Mouse (Mus musculus) limb, embryonic 15.5 days (tissue): ENCODE measurements around the gene Klhl23. TPM values are rescaled to one million over a fixed set of nuclear protein-coding genes. Genes with fewer than 3 reads are reported as not detected.
"Not testable (repeated sequence)": the region's sequence is repeated elsewhere in the genome, so short reads cannot be mapped to it uniquely, and the experiment has no call there.

Experiments
- ATAC-seq: fragments of 200-750 bp; cut with Nextera tagmentation; 2 replicates; pipeline ENCODE4 v1.8.0; 2017; ENCODE audit warnings: low read depth, moderate TSS enrichment; ENCODE audit not compliant: insufficient number of reproducible peaks, low FRiP score, low TSS enrichment
- H3K27ac ChIP-seq: fragments of 300-500 bp; sonication (generic); 2 replicates; pipeline ENCODE4 v1.5.1; 2015; ENCODE audit warnings: moderate library complexity, mild to moderate bottlenecking, inconsistent platforms
- H3K27me3 ChIP-seq: fragments of 300-500 bp; sonication (generic); 2 replicates; pipeline ENCODE4 v1.6.1; 2015; ENCODE audit warnings: inconsistent platforms
- H3K36me3 ChIP-seq: fragments of 300-500 bp; sonication (generic); 2 replicates; pipeline ENCODE4 v1.6.1; 2015; ENCODE audit warnings: inconsistent platforms
- H3K4me1 ChIP-seq: fragments of 300-500 bp; sonication (generic); 2 replicates; pipeline ENCODE4 v1.6.1; 2015; ENCODE audit warnings: inconsistent platforms
- H3K4me2 ChIP-seq: fragments of 300-500 bp; sonication (generic); 2 replicates; pipeline ENCODE4 v1.6.1; 2015; ENCODE audit warnings: mild to moderate bottlenecking, inconsistent platforms
- H3K4me3 ChIP-seq: fragments of 300-500 bp; sonication (generic); 2 replicates; pipeline ENCODE4 v1.5.1; 2015; ENCODE audit warnings: mild to moderate bottlenecking, inconsistent platforms
- H3K9ac ChIP-seq: fragments of 300-500 bp; sonication (generic); 2 replicates; pipeline ENCODE4 v1.6.1; 2015; ENCODE audit warnings: inconsistent platforms
- H3K9me3 ChIP-seq: fragments of 300-500 bp; sonication (generic); 2 replicates; pipeline ENCODE4 v1.6.1; 2016; ENCODE audit warnings: inconsistent platforms
- WGBS: fragments of 180-500 bp; shearing (Covaris S2); methylation state at CpG from one replicate; pipeline ENCODE4 v1.1.7; 2015; 5-methylcytosine and 5-hydroxymethylcytosine counted together
- polyA plus RNA-seq: library from polyadenylated mRNA; unstranded; fragments of >200 nt; fragmentation: Nextera tagmentation; extraction: Ambion mirVana; gene quantifications from 2 replicates; pipeline ENCODE4 v1.2.1, GENCODE M21; 2015

The Klhl23 gene
- polyA plus RNA-seq, 1 experiment from 2014 or later = 25.3 TPM

GRCm38 (mm10) chr2:69811349-69811748, 10.4 kb upstream of the Klhl23 start:
- not testable (repeated sequence) for H3K36me3 ChIP-seq, H3K27me3 ChIP-seq, H3K27ac ChIP-seq, H3K4me1 ChIP-seq, H3K9ac ChIP-seq, H3K4me2 ChIP-seq, H3K4me3 ChIP-seq, ATAC-seq, H3K9me3 ChIP-seq
- 76% methylated on average over 7 of the region's 7 CpGs for WGBS

DNA sequence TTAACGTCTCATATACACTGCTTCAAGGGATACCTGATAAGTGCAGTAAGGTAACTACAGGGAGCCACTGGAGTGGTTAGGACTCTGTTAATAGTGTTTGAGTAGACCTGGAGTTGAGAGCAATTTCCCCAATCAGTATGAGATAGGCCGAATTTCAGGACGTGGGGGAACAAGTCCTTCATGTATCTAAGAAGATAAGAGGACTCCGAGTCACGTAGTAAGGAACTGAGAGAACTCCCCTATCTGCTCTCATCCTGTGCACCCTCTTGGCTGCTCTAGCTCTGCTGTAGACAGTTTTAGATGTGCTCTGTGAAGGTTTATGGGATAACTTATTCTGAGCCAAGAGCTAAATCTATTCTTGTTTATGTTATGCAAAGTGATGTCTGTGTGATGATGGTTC, 5.2 kb upstream of the Klhl23 start:
- Histone ChIP-seq H3K4me3 (no peak overlapping the region), H3K9ac (no peak overlapping the region), H3K36me3 (no peaks in the 10 kb centered on the region), H3K4me2 (no peak overlapping the region), H3K4me1 (peaks cover 2% of the 10 kb centered on the region), H3K27me3 (no peaks in the 10 kb centered on the region), H3K9me3 (no peaks in the 10 kb centered on the region), H3K27ac (no peak overlapping the region)
- WGBS = 63% methylated on average over 5 of the region's 5 CpGs
- no peak for ATAC-seq

DNA sequence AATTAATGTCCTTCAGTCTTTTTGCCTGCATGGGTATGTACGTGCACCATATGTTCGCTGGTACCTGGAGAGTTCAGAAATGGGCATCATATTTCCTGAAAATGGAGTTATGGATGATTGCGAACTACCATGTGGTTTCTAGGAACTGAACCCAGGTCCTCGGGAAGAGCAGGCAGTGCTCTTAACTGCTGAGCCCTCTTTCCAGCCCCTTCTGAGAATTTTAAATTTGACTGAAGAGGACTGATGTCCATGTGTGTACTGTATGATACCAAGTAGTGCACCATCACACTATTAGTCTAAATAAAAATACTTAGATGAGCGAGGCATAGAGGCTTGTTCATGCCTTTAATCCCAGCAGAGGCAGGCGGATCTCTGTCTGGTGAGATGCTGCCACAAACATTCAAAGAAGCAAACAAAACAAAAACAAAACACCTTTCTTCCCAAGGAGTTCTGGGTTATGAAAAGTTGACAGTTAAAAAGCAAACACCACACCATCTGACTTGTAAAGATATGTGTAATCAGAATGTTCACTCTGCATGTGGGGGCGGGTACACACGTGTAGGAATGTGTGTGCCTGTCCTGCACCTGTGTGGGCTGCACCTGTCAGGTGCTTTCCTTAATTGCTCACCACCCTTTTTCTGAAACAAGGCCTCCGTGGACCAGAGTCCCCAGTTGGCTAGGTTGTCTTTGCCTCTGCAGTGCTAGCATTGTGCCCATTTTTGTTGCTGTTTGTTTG, 3.2 kb upstream of the Klhl23 start:
- Histone ChIP-seq H3K27me3 (no peaks in the 10 kb centered on the region), H3K27ac (no peak overlapping the region), H3K4me1 (peaks cover 5% of the 10 kb centered on the region), H3K4me2 (no peak overlapping the region), H3K9ac (no peak overlapping the region), H3K4me3 (no peak overlapping the region), H3K36me3 (no peaks in the 10 kb centered on the region), H3K9me3 (no peaks in the 10 kb centered on the region)
- 74% methylated on average over 9 of the region's 9 CpGs for WGBS
- ATAC-seq = no peak

DNA sequence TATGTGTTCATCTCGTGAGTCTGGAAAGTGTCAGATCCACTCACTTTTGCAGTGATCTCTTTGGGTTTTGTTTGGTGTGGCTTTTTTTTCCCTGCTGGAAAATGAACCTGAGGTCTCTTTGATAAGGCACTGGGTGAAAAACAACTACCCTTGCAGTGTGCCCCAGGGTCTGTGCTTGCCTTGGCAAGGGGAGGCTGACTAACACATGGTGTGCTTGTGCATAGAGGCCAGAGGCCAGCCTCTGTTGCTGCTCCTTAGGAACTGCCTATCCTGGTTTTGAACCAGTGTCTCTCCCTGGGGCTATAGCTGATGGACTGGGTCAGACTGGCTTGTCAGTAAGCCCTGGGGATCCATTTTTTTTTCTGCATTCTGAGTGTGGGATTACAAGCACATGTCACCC, 1.5 kb upstream of the Klhl23 start:
- Histone ChIP-seq H3K9ac (no peak overlapping the region), H3K4me2 (no peak overlapping the region), H3K36me3 (no peaks in the 10 kb centered on the region), H3K27ac (no peak overlapping the region), H3K27me3 (no peaks in the 10 kb centered on the region), H3K4me3 (no peak overlapping the region), H3K4me1 (peaks cover 7% of the 10 kb centered on the region), H3K9me3 (no peaks in the 10 kb centered on the region)
- WGBS = 26% methylated on average over 1 of the region's 1 CpGs
- ATAC-seq = no peak

DNA sequence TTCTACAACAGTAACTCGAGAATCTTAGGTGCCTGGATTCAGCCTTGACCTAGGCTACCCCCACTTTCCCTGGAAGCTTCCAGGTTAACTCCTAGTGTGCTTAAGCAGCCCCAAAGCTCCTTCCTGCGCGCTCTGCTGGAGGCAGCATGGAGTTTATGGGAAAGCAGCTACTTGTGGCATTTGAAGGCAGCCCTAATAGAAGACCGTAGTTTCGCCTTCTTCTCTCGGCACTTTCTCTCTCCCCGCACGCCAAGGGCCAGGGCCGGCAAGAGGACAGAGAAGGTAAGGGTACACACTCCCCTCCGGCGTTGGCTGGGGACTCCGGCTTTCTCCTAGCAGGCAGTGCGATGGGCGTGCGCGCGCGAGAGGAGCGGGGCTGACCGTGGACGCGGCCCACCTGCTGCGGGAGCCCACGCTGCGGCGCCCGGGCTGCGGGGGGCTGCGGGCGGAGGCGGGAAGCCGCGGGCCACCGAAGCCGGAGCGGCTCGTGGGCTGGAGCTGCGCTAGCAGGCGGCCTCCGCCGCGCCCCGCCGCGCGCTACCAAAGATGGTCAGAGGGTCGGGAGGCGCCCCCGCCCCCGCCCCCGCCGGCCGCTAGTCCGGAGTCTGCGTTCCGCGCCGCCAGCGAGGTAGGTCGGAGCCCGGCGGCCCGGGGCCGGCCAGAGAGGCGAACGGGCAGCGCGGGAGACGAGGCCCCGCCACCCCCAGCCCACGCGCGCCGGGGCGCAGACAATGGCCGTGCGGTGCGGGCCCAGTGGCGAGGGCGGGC, 801 bp downstream of the Klhl23 start:
- peaks cover 7% of the 10 kb centered on the region; the same call in 1 of the 2 replicates for H3K36me3 ChIP-seq
- H3K4me2 ChIP-seq = peak overlapping the region; percentile 70
- peak overlapping the region; percentile 85 for H3K4me3 ChIP-seq
- H3K27ac ChIP-seq = peak overlapping the region; percentile 94
- under 1% methylated on average over 74 of the region's 80 CpGs for WGBS
- H3K9me3 ChIP-seq = no peaks in the 10 kb centered on the region
- peak; percentile 79 for ATAC-seq
- H3K4me1 ChIP-seq = peaks cover 7% of the 10 kb centered on the region
- H3K27me3 ChIP-seq = no peaks in the 10 kb centered on the region
- H3K9ac ChIP-seq = peak overlapping the region; percentile 86

DNA sequence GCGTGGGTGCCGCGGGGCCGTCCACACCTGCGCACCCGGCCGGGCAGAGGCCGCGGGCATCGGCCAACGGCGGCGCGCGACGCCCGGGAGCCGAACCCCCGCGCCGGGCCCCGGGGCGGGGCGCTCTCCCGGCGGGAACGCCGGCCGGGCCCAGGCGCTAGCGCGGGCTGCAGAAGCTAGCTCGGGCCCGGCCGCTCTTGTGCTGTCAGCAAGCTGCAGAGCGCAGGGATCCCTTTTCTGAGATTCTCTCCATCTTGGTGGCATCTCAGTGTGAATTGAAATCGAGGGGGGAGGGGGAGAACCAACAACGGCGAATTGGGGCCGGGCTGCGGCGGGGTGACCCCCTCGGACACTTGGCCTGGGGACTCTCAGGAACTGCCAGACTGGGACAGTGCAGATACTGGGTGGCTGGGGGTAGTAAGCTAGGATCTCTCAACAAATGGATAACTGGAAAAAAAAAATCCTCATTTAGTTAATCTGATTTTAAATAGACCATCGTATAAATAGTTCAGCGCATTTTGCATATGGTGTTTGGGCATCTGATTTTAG, 1.5 kb downstream of the Klhl23 start:
- WGBS = 2% methylated on average over 44 of the region's 45 CpGs
- H3K4me1 ChIP-seq = peaks cover 7% of the 10 kb centered on the region
- peak overlapping the region; percentile 85 for H3K4me3 ChIP-seq
- peak overlapping the region; percentile 70 for H3K4me2 ChIP-seq
- H3K9me3 ChIP-seq = no peaks in the 10 kb centered on the region
- H3K9ac ChIP-seq = peak overlapping the region; percentile 86
- peak overlapping the region; percentile 94 for H3K27ac ChIP-seq
- no peaks in the 10 kb centered on the region for H3K27me3 ChIP-seq
- peak; percentile 67 for ATAC-seq
- peaks cover 8% of the 10 kb centered on the region; the same call in 1 of the 2 replicates for H3K36me3 ChIP-seq

GRCm38 (mm10) chr2:69825898-69826297, 4.2 kb downstream of the Klhl23 start:
- no peak for ATAC-seq
- 87% methylated on average over 10 of the region's 10 CpGs for WGBS
- no peaks in the 10 kb centered on the region for H3K9me3 ChIP-seq
- no peaks in the 10 kb centered on the region for H3K27me3 ChIP-seq
- no peak overlapping the region for H3K4me3 ChIP-seq
- H3K9ac ChIP-seq = no peak overlapping the region
- peaks cover 32% of the 10 kb centered on the region for H3K36me3 ChIP-seq
- H3K4me2 ChIP-seq = no peak overlapping the region
- peaks cover 7% of the 10 kb centered on the region for H3K4me1 ChIP-seq
- no peak overlapping the region for H3K27ac ChIP-seq

GRCm38 (mm10) chr2:69826380-69826779, 4.6 kb downstream of the Klhl23 start:
- H3K9me3 ChIP-seq = no peaks in the 10 kb centered on the region
- no peak overlapping the region for H3K9ac ChIP-seq
- no peak overlapping the region for H3K4me2 ChIP-seq
- H3K36me3 ChIP-seq = peaks cover 37% of the 10 kb centered on the region
- no peak overlapping the region for H3K4me3 ChIP-seq
- no peak for ATAC-seq
- no peaks in the 10 kb centered on the region for H3K27me3 ChIP-seq
- peaks cover 7% of the 10 kb centered on the region for H3K4me1 ChIP-seq
- WGBS = 83% methylated on average over 2 of the region's 2 CpGs
- no peak overlapping the region for H3K27ac ChIP-seq

DNA sequence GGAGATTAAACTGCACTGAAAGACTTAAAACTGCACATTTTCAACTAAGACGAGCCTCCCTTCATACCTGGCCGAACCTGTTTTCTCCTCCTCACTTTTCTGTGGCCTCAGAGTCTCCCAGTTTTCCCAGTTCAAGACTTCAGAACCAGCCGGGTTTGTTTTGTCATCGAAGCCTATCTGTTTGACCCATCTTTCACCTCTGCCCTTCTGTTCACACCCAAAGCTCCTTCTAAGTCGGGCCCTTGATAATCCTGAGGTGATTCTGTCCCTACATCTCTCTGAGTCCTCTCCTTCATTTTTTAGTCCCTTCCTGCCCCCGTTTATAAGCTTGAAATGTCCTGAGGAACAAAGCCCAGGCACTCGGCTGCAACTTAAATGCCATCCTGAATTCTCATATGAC, 6.3 kb downstream of the Klhl23 start:
- no peak for ATAC-seq
- H3K9ac ChIP-seq = no peak overlapping the region
- peaks cover 44% of the 10 kb centered on the region for H3K36me3 ChIP-seq
- 34% methylated on average over 7 of the region's 7 CpGs for WGBS
- 0 out of 2 replicates have a peak, but pooled peaks cover 3% of the 10 kb centered on the region for H3K4me1 ChIP-seq
- H3K4me3 ChIP-seq = no peak overlapping the region
- H3K9me3 ChIP-seq = no peaks in the 10 kb centered on the region
- no peak overlapping the region for H3K27ac ChIP-seq
- H3K4me2 ChIP-seq = no peak overlapping the region
- no peaks in the 10 kb centered on the region for H3K27me3 ChIP-seq

GRCm38 (mm10) chr2:69829680-69830079, 7.9 kb downstream of the Klhl23 start:
- 97% methylated on average over 2 of the region's 2 CpGs for WGBS
- no peaks in the 10 kb centered on the region for H3K9me3 ChIP-seq
- H3K9ac ChIP-seq = no peak overlapping the region
- peaks cover 60% of the 10 kb centered on the region for H3K36me3 ChIP-seq
- H3K27me3 ChIP-seq = no peaks in the 10 kb centered on the region
- H3K4me1 ChIP-seq = no peaks in the 10 kb centered on the region
- no peak overlapping the region for H3K4me3 ChIP-seq
- ATAC-seq = no peak
- H3K4me2 ChIP-seq = no peak overlapping the region
- no peak overlapping the region for H3K27ac ChIP-seq

DNA sequence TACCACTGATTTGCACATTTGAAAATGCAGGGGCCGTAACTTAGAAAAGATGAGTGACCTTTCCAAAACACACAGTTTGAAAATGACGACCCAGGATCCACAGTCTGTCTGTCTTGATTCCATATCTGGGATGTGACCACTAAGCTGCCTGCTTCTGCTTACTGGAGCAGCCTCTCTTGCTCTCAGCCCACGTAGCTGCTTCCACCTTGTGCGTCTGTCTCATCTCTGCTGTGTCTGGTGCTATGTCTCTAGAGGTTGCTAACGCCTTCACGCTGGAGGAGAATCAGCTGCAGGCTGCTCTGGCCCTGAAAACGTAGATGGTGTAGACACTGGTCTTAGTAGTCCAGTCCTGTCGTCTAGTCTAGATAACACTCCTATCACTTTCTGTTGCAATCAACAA, 8.4 kb downstream of the Klhl23 start:
- no peak for ATAC-seq
- 91% methylated on average over 8 of the region's 8 CpGs for WGBS
- no peak overlapping the region for H3K9ac ChIP-seq
- no peak overlapping the region for H3K4me2 ChIP-seq
- peaks cover 63% of the 10 kb centered on the region for H3K36me3 ChIP-seq
- H3K4me3 ChIP-seq = no peak overlapping the region
- no peaks in the 10 kb centered on the region for H3K27me3 ChIP-seq
- no peaks in the 10 kb centered on the region for H3K9me3 ChIP-seq
- H3K4me1 ChIP-seq = no peaks in the 10 kb centered on the region
- H3K27ac ChIP-seq = no peak overlapping the region
